Mouse (Mus musculus) liver, adult (tissue): ENCODE measurements around the gene Spen.

Source experiments
- GATA4 ChIP-seq: IDR thresholded peaks from 2 replicates; pipeline ENCODE4 v1.6.1; 2014; ENCODE audit warnings: mild to moderate bottlenecking, low read length; ENCODE audit not compliant: insufficient replicate concordance

Gene Spen

GRCm38 (mm10) chr4:141451251-141451650 lies 87.1 kb downstream of the Spen start:
- no peak for TF ChIP-seq GATA4

DNA sequence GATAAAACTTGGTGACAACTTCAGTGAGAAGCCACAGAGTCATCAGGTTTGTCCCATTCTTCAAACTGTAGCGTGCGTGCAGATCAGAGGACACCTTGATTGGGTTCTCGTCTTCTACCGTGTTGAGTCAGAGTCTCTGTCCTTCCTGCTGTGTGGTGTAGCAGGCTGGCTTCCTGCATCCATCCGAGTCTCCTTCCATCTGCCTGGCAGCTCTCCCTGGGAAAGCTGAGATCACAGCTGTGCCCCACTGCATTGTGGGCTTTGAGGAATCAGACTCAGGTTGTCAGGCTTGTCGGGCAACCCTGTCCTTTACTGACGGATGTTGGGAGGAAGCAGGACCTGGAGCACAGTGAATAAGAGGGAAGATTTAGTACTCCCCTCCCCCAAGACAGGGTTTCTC lies 92.2 kb downstream of the Spen start:
- no peak for TF ChIP-seq GATA4

GRCm38 (mm10) chr4:141445328-141445720 lies 93.1 kb downstream of the Spen start:
- no peak for TF ChIP-seq GATA4

DNA sequence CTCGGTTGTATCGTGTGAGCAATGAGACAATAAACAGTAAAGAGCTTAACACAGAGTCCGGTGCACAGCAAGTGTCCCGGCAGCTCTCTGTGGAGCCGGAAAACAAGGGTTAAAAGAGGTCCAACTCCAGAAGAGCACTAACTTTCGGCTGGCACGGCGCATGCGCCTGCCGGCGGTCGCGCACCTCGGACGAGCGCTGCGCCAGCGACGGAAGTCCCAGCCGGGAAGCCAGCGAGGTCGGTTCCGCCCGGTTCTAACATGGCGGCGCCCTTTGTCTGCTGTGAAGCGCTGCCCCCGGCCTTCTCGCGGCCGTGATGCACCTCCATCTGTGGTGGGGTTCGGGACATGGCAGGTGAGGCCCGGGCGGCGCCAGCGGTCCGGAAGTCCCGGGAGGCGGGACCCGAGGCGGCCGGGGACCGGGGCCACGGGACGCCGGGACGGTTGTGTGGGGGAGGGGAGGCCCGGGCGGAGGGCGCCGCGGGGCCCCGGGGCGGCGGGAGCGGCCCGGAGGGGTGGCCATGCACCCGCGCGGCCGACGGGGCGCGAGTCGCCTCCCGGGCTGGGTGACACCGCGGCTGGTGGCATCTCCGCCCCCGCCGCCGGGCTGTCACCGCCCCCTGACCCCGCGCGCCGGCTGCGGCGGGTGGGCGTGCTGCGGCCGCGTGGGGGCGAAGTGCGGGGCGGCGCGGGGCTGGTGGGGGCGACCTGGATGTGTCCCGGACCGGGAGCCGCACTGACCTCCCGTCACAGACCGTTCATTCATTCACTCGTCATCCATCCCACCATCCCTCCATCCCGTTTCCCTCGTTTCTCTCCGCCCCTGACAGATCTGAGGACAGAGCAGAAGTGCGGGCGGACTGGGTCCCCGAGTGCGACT lies 93.7 kb downstream of the Spen start, which contains the start of gene Zbtb17:
Gene Zbtb17 (plus strand): TSS at position 204 of the 877 bp plus-strand sequence.
- TF ChIP-seq GATA4 = peak; percentile 4; the same call in 1 of the 2 replicates

DNA sequence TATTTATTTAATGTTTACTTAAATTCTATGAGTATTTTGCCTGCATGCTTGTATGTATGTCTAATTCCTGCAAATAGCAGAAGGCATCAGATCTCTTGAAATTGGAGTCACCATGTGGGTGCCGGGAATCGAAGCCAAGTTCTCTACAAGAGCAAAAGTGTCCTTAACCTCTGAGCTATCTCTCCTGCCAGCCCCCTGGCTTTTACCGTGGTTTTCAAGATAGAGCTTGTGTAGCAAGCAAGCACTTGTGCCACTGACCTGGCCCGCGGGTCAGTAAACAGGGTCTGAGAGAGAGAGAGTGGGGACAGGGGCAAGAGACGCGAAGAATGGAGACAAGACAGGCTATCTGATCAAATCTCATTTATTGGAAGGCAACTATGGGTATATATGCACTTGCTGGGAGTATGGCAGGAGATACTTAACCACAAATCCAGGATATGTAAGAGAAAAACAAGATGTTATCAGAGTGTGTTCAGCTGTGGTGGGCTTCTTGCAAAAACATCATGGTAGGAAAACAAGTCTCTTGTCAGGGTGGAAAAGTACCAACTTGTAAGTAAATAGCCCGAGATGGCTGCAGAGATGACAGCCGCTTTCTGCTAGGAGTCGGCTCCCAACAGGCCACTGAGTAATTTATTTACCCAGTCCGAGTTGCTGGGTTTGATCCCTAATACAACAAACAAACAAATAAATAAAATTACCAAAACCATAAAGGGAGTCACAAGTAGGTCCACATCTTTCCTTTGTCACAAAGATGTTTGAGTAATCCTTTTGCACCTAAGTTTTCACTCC lies 94.6 kb downstream of the Spen start:
- TF ChIP-seq GATA4 = no peak

DNA sequence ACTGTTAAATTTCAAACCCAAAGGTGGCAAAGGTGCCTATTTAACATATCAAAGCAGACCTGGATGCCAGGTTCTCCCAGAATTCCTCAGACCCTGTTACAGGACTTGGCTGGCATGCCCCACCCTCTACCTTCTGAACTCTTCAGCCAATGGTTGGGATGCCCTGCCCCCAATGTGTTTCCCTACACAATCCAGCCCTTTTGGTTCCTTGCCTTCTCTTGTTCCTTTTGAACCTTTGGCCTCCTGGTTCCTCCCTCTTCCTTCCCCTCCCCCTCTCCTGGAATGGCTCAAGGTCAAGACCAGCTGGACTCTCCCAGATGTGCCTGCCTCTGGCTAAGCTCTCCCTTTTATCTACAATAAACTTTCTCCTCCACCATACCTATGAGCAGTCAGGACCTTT lies 97.5 kb downstream of the Spen start:
- no peak for TF ChIP-seq GATA4

DNA sequence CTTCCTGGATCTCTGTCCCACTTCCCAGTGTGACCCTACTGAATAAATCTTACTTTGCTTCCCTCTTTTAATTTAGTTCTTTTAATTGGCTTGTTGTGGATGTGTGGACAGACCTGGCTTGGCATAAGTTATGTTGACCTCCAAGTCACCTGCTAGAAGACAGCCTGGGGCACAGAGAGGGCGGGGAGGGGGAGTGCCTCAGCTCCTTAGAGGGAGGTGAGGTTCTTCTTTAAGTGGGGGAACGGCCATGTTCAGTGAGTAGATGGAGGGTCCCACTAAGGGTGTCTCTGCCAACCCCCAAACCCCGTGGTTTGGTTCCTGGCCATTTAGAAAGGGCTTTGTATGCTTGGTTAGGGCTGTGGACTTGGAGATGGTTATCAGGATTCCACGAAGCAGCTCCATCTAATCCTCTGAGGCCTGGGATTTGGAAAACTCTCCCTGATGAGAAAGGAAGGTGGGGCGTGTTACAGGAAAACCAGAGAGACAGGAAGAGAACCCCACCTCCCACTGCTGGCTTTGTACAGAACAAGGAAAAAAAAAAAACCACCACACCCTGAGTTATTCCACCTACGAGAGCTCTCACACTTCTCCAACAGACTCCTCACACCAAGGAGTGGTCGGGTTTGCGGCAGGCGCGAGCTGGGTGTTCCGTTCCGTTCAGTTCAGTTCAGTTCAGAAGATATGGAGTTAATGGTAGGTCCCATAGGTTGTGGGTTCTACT lies 99.2 kb downstream of the Spen start:
- TF ChIP-seq GATA4 = no peak

DNA sequence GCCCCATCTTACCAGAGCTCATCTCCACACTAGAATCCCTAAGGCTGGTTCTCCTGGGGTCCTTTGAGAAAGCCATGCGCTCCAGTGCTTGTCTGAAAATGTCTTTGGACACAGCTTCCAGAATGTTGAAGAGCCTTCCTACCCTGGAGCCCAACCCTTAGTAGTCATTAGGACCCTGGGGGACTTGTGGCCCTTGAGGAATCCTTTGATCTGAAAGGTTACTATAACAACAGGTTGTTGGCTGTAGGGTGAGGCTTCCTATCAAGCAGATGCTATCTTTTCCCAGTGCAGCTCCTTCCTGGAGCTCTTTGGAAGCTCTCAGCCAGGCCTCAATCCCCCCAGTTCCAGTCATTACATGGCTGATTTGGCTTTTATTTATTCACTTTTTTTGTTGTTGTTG lies 102.4 kb downstream of the Spen start, which contains the start of gene Srarp:
Gene Srarp (minus strand): TSS at position 132 of the 400 bp plus-strand sequence.
- no peak for TF ChIP-seq GATA4

DNA sequence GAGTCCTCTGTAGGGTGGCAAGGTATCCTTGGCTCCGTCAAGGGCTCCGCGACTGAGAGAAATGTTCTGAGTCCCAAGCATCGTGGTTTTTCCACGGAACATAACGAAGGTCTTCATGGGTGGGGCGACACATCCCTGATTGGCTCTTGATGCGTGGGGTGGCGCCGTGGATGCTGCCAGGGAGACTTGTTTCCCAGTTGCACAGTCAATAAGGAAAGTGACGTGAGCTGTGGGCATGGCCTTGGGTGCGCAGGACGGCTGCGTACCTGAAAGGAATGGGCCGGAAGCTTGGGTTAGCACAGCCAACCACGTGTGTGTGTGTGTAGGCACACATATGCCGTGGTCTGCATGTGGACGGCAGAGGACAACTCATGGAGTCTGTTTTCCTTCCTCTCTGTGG lies 105.2 kb downstream of the Spen start:
- TF ChIP-seq GATA4 = no peak

DNA sequence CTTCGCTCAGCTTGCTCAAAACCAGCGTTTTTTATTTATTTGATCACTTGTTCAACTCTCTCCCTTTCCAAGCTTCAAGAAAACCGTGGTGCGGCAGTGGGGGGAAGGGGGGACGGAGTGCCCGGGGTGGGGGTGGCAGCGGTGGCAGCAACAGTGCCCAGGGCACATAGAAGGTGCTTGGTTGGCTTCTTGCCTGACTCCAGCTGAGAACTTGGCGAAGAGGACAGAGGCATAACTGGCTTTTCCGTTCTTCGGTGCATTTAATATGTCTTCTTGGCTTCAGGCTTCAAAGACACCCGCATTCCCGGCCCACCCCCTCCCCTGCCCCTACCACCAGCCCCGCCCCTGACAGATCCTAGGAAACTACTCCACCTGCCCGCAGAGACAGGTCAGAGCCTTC lies 105.7 kb downstream of the Spen start:
- no peak for TF ChIP-seq GATA4

DNA sequence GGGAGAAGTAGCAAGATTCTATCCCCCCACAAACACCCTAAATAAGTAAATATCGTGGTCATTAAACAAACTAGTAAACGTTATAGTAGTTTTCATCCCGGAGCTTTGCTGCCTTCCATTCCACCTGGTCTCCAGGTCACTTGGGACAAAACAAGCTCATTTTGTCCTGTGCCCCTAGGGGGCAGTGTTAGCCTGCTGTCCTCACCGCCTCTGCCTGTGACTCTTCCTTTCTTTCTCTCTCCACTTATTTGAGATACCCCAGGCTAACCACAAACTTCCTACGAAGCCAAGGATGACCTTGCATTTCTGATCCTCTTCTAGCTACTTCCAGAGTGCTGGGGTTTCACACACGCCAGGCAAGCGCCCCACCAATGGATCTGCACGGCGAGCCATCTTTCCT lies 107.4 kb downstream of the Spen start:
- TF ChIP-seq GATA4 = no peak

DNA sequence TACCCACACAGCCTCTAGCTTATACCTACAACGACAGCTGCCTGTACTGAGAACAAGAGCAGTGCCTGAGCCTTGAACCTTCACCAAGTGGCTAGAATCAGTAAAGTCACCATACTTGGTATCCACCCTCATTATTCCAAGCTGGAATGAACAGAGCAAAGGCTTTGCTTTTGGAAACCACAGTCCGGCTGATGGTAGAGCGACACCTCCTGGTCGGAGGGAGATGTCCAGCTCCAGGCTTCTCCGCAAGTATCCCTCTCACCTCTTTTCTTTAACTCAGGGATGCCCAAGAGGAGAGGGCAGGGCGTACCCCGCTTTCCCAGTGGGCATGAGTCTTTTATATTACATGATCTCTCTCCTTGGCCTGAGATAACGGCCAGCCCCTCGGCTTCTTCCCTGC lies 108.5 kb downstream of the Spen start:
- TF ChIP-seq GATA4 = no peak

GRCm38 (mm10) chr4:141429381-141429780 lies 109.0 kb downstream of the Spen start:
- TF ChIP-seq GATA4 = no peak

- no peak for TF ChIP-seq GATA4
Observed at GRCm38 (mm10) chr4:141427921-141428320, 110.5 kb downstream of the Spen start.

DNA sequence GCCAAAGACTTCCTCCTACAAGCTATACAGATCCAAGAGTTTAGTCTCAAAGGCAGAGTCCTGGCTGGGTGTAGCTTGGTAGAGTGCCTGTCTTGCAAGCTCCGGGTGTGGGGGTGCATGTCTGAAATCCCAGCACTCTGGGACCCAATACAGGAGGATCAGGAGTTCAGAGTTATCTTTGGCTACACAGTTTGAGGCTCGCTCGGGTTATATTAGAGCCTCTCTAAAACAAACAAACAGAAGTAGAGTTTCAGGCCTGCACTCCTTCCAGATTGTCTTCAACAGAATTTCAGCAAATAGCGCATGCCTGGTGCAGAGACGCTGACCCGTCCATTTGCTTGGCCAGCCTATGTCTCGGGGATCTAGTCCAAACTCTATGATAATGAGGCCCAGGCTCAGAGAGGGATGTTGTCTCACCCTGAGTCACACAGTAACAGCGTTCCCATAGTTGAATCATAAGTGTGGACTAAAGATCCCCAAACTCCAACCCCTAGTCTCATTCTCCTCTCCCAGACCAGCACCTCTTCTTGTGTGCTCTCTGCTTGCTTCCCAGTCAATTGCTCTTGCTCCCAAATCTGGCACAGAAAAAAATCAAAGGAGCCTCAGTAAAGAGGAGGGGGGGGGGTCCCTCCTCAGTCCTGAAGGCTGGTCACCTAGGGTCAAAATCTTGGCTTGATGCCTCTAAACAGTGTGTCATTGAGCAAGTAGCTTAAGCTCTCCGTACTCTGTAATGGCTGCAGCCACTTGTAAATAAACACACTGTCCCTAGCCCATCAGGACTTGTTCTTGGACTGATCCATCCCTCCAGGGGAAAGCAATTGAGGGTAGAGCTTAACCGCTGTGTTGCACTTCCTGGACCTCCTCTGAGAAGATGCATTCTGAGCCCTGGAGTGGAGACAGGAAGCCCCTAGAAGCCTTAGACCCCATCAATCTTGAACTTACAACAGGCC lies 111.3 kb downstream of the Spen start:
- TF ChIP-seq GATA4 = no peak
